Mouse (Mus musculus): ENCODE data around the gene Gm10135. TPM values are rescaled to one million over a fixed set of nuclear protein-coding genes. Genes with fewer than 3 reads are reported as not detected.
"Not testable (repeated sequence)": the region's sequence is repeated elsewhere in the genome, so short reads cannot be mapped to it uniquely, and the experiment has no call there.

Gm10135 gene
- polyA plus RNA-seq, 1 experiment = not detected

GRCm38 (mm10) chr5:72957281-72957680, 17.2 kb downstream of the Gm10135 start:
- no peak overlapping the region for H3K9ac ChIP-seq (ENCODE audit: low read depth, poor library complexity, severe bottlenecking)
- no peak overlapping the region for H3K4me3 ChIP-seq (ENCODE audit: low read depth, low read length)
- no peaks in the 10 kb centered on the region for H3K27me3 ChIP-seq (ENCODE audit: control insufficient read depth, insufficient read depth, low read length, poor library complexity, severe bottlenecking)
- H3K27ac ChIP-seq (ENCODE audit: insufficient read depth, low read length) = no peak overlapping the region
- H3K36me3 ChIP-seq (ENCODE audit: control insufficient read depth, insufficient read depth, low read length, poor library complexity, severe bottlenecking) = peaks cover 6% of the 10 kb centered on the region; the same call in 1 of the 2 replicates
- H3K4me1 ChIP-seq (ENCODE audit: control insufficient read depth, insufficient read depth, low read length) = no peaks in the 10 kb centered on the region
- no peak for TF ChIP-seq POLR2A (IDR thresholded peaks at IDR 0.05; ENCODE audit: insufficient read depth, low read length)
- no peak for TF ChIP-seq EP300 (IDR thresholded peaks at IDR 0.05; ENCODE audit: insufficient read depth, low read depth, low read length)
- TF ChIP-seq CTCF (IDR thresholded peaks at IDR 0.05; ENCODE audit: low read depth, low read length) = no peak
- H3K9me3 ChIP-seq (replicated peaks; ENCODE audit: control insufficient read depth, insufficient read depth, low read length, poor library complexity, severe bottlenecking) = no peaks in the 10 kb centered on the region

GRCm38 (mm10) chr5:72953996-72954604, 20.4 kb downstream of the Gm10135 start:
- Histone ChIP-seq H3K4me3 (ENCODE audit: low read depth, low read length) (no peak overlapping the region), H3K27ac (ENCODE audit: insufficient read depth, low read length) (no peak overlapping the region), H3K9ac (ENCODE audit: low read depth, poor library complexity, severe bottlenecking) (no peak overlapping the region), H3K27me3 (ENCODE audit: control insufficient read depth, insufficient read depth, low read length, poor library complexity, severe bottlenecking) (no peaks in the 10 kb centered on the region), H3K4me1 (ENCODE audit: control insufficient read depth, insufficient read depth, low read length) (no peaks in the 10 kb centered on the region), H3K9me3 (replicated peaks; ENCODE audit: control insufficient read depth, insufficient read depth, low read length, poor library complexity, severe bottlenecking) (no peaks in the 10 kb centered on the region), H3K36me3 (ENCODE audit: control insufficient read depth, insufficient read depth, low read length, poor library complexity, severe bottlenecking) (peaks cover 7% of the 10 kb centered on the region; the same call in 1 of the 2 replicates)
- no peak for TF ChIP-seq CTCF (IDR thresholded peaks at IDR 0.05; ENCODE audit: low read depth, low read length)
- TF ChIP-seq EP300 (IDR thresholded peaks at IDR 0.05; ENCODE audit: insufficient read depth, low read depth, low read length) = no peak
- no peak for TF ChIP-seq POLR2A (IDR thresholded peaks at IDR 0.05; ENCODE audit: insufficient read depth, low read length)

GRCm38 (mm10) chr5:72950252-72950651, 24.2 kb downstream of the Gm10135 start:
- H3K27me3 ChIP-seq (ENCODE audit: control insufficient read depth, insufficient read depth, low read length, poor library complexity, severe bottlenecking) = no peaks in the 10 kb centered on the region
- no peak overlapping the region for H3K9ac ChIP-seq (ENCODE audit: low read depth, poor library complexity, severe bottlenecking)
- 0 out of 2 replicates have a peak, but pooled peaks cover 2% of the 10 kb centered on the region for H3K36me3 ChIP-seq (ENCODE audit: control insufficient read depth, insufficient read depth, low read length, poor library complexity, severe bottlenecking)
- no peak overlapping the region for H3K27ac ChIP-seq (ENCODE audit: insufficient read depth, low read length)
- no peaks in the 10 kb centered on the region for H3K4me1 ChIP-seq (ENCODE audit: control insufficient read depth, insufficient read depth, low read length)
- H3K4me3 ChIP-seq (ENCODE audit: low read depth, low read length) = no peak overlapping the region
- TF ChIP-seq POLR2A (IDR thresholded peaks at IDR 0.05; ENCODE audit: insufficient read depth, low read length) = no peak
- no peak for TF ChIP-seq EP300 (IDR thresholded peaks at IDR 0.05; ENCODE audit: insufficient read depth, low read depth, low read length)
- H3K9me3 ChIP-seq (replicated peaks; ENCODE audit: control insufficient read depth, insufficient read depth, low read length, poor library complexity, severe bottlenecking) = no peaks in the 10 kb centered on the region

- H3K27me3 ChIP-seq (ENCODE audit: control insufficient read depth, insufficient read depth, low read length, poor library complexity, severe bottlenecking) = no peaks in the 10 kb centered on the region
- TF ChIP-seq EP300 (IDR thresholded peaks at IDR 0.05; ENCODE audit: insufficient read depth, low read depth, low read length) (no peak), POLR2A (IDR thresholded peaks at IDR 0.05; ENCODE audit: insufficient read depth, low read length) (no peak), CTCF (IDR thresholded peaks at IDR 0.05; ENCODE audit: low read depth, low read length) (no peak)
- no peaks in the 10 kb centered on the region for H3K4me1 ChIP-seq (ENCODE audit: control insufficient read depth, insufficient read depth, low read length)
- no peak overlapping the region for H3K9ac ChIP-seq (ENCODE audit: low read depth, poor library complexity, severe bottlenecking)
- no peak overlapping the region for H3K27ac ChIP-seq (ENCODE audit: insufficient read depth, low read length)
- no peak overlapping the region for H3K4me3 ChIP-seq (ENCODE audit: low read depth, low read length)
- 0 out of 2 replicates have a peak, but pooled peaks cover 2% of the 10 kb centered on the region for H3K36me3 ChIP-seq (ENCODE audit: control insufficient read depth, insufficient read depth, low read length, poor library complexity, severe bottlenecking)
- H3K9me3 ChIP-seq (replicated peaks; ENCODE audit: control insufficient read depth, insufficient read depth, low read length, poor library complexity, severe bottlenecking) = no peaks in the 10 kb centered on the region
These were observed 26.4 kb downstream of the Gm10135 start for GRCm38 (mm10) chr5:72948136-72948535.

- Histone ChIP-seq H3K9ac (ENCODE audit: low read depth, poor library complexity, severe bottlenecking) (no peak overlapping the region), H3K9me3 (replicated peaks; ENCODE audit: control insufficient read depth, insufficient read depth, low read length, poor library complexity, severe bottlenecking) (no peaks in the 10 kb centered on the region), H3K27me3 (ENCODE audit: control insufficient read depth, insufficient read depth, low read length, poor library complexity, severe bottlenecking) (no peaks in the 10 kb centered on the region), H3K4me3 (ENCODE audit: low read depth, low read length) (no peak overlapping the region), H3K4me1 (ENCODE audit: control insufficient read depth, insufficient read depth, low read length) (no peaks in the 10 kb centered on the region), H3K36me3 (ENCODE audit: control insufficient read depth, insufficient read depth, low read length, poor library complexity, severe bottlenecking) (no peaks in the 10 kb centered on the region), H3K27ac (ENCODE audit: insufficient read depth, low read length) (no peak overlapping the region)
- TF ChIP-seq EP300 (IDR thresholded peaks at IDR 0.05; ENCODE audit: insufficient read depth, low read depth, low read length) (no peak), POLR2A (IDR thresholded peaks at IDR 0.05; ENCODE audit: insufficient read depth, low read length) (no peak), CTCF (IDR thresholded peaks at IDR 0.05; ENCODE audit: low read depth, low read length) (no peak)
These were observed 33.5 kb downstream of the Gm10135 start for GRCm38 (mm10) chr5:72940906-72941432.

- no peak overlapping the region for H3K27ac ChIP-seq (ENCODE audit: insufficient read depth, low read length)
- no peaks in the 10 kb centered on the region for H3K9me3 ChIP-seq (replicated peaks; ENCODE audit: control insufficient read depth, insufficient read depth, low read length, poor library complexity, severe bottlenecking)
- TF ChIP-seq CTCF (IDR thresholded peaks at IDR 0.05; ENCODE audit: low read depth, low read length) = no peak
- no peak for TF ChIP-seq EP300 (IDR thresholded peaks at IDR 0.05; ENCODE audit: insufficient read depth, low read depth, low read length)
- no peak for TF ChIP-seq POLR2A (IDR thresholded peaks at IDR 0.05; ENCODE audit: insufficient read depth, low read length)
- no peaks in the 10 kb centered on the region for H3K4me1 ChIP-seq (ENCODE audit: control insufficient read depth, insufficient read depth, low read length)
- no peaks in the 10 kb centered on the region for H3K36me3 ChIP-seq (ENCODE audit: control insufficient read depth, insufficient read depth, low read length, poor library complexity, severe bottlenecking)
- no peak overlapping the region for H3K4me3 ChIP-seq (ENCODE audit: low read depth, low read length)
- no peaks in the 10 kb centered on the region for H3K27me3 ChIP-seq (ENCODE audit: control insufficient read depth, insufficient read depth, low read length, poor library complexity, severe bottlenecking)
- no peak overlapping the region for H3K9ac ChIP-seq (ENCODE audit: low read depth, poor library complexity, severe bottlenecking)
These were observed 35.2 kb downstream of the Gm10135 start for GRCm38 (mm10) chr5:72939311-72939710.

GRCm38 (mm10) chr5:72938421-72938820, 36.1 kb downstream of the Gm10135 start:
- not testable (repeated sequence) for H3K9ac ChIP-seq (ENCODE audit: low read depth, poor library complexity, severe bottlenecking); H3K27me3 ChIP-seq (ENCODE audit: control insufficient read depth, insufficient read depth, low read length, poor library complexity, severe bottlenecking); H3K36me3 ChIP-seq (ENCODE audit: control insufficient read depth, insufficient read depth, low read length, poor library complexity, severe bottlenecking); H3K27ac ChIP-seq (ENCODE audit: insufficient read depth, low read length); H3K4me1 ChIP-seq (ENCODE audit: control insufficient read depth, insufficient read depth, low read length); H3K4me3 ChIP-seq (ENCODE audit: low read depth, low read length); H3K9me3 ChIP-seq (replicated peaks; ENCODE audit: control insufficient read depth, insufficient read depth, low read length, poor library complexity, severe bottlenecking)

Data from ES-Bruce4 (cell line).